Mouse (Mus musculus) thymus, adult 2 months (tissue): Measurements from ENCODE around the gene Pdxp.

ENCODE experiments used
- CTCF ChIP-seq: fragments of 200-500 bp; IDR thresholded peaks from 2 replicates; pipeline ENCODE4 v1.5.1; 2012; ENCODE audit warnings: mild to moderate bottlenecking, control low read depth, low read length, moderate library complexity, borderline replicate concordance; ENCODE audit not compliant: control insufficient read depth, poor library complexity, insufficient read depth; ENCODE audit errors: extremely low read depth
- POLR2A ChIP-seq: fragments of 200-500 bp; IDR thresholded peaks from 2 replicates; pipeline ENCODE4 v1.6.1; 2012; ENCODE audit warnings: mild to moderate bottlenecking, low read length, control low read depth, moderate library complexity; ENCODE audit not compliant: control insufficient read depth, poor library complexity, insufficient read depth; ENCODE audit errors: extremely low read depth

DNA sequence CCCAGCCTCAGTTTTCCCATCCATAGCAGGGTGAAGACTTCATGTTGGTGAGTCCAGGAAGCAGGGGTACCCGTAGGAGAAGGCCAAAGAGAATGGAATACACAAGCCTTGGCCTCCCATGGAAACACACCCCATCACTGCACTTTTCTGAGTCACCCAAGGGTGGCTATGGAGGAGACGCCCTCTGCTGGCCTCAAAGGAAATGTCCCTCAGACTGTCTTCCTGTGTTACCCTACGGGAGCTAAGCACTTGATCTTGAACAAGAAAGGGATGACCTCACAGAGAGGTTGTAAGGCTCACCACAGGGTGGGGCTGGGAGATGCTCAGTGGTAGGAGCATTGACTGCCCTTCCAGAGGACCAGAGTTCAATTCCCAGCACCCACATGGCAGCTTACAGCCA lies 17.9 kb downstream of the Pdxp start:
- TF ChIP-seq CTCF, result peak; percentile 62; the same call in 1 of the 2 replicates
- no peak for TF ChIP-seq POLR2A
